Mouse (Mus musculus): Measurements from ENCODE around the gene Cdc6.

DNA sequence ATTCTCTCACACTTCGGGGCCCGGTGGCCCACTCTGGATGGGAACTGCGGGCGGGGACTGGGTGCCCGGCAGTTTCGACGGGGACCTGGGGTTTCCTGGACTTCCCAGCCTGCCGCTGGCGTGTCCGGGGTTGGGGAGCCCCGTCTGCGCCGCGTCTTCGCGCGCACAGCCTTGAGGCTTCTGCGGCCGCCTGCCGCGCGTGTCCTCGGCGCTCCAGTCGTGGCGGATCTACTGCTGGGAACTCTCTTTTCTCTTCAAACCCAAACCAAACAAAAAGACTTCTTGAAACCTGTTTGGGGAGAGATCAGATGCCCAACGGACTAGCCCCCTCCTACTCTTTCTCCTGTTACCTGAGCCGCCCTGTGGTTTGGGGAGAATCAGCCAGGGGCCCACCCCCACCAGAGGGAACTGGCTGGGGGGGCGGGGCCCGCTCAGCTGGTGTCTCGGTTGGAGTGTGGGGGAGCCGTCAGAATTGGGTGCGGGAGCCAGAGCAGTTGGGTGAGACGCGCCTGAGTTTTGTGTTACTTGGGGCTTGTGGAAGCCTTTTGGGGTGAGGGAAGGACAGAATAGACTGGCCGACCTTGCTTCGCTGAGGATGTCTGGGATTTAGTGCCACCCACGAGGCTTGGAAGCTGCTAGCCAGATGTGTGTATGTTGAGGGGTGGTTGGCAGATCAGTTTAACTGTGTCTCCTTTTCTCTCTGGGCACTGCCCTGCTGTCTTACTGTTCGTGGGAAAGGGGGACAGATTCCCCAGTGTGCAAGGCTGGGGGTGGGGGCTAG, 30.5 kb downstream of the Cdc6 start:
- TF ChIP-seq POLR2A (IDR thresholded peaks at IDR 0.05; ENCODE audit: control insufficient read depth, low read depth, low read length) (no peak), CTCF (IDR thresholded peaks at IDR 0.05; ENCODE audit: control insufficient read depth, insufficient read depth, insufficient replicate concordance, low read depth, low read length) (no peak)

Data from testis, adult 2 months (tissue).